Mouse (Mus musculus) neural tube, embryonic 11.5 days (tissue): ENCODE data around the gene Pomc. TPM values are rescaled to one million over a fixed set of nuclear protein-coding genes. Genes with fewer than 3 reads are reported as not detected.
A peak's percentile ranks its signal among the peaks of the same experiment; 100 is the strongest.

Source experiments
- ATAC-seq: fragments of 200-750 bp; cut with Nextera tagmentation; 2 replicates; pipeline ENCODE4 v1.8.0; 2017; ENCODE audit warnings: moderate number of reproducible peaks, mild to moderate bottlenecking, moderate TSS enrichment, moderate library complexity; ENCODE audit not compliant: insufficient read depth, low FRiP score, low TSS enrichment
- DNase-seq: peaks from one replicate; pipeline ENCODE4 v3.0.0-alpha.2; 2015; ENCODE audit warnings: low spot score
- H3K27ac ChIP-seq: fragments of 300-500 bp; sonication (generic); 2 replicates; pipeline ENCODE4 v1.5.1; 2014; ENCODE audit warnings: low read depth, mild to moderate bottlenecking, low read length
- H3K27me3 ChIP-seq: fragments of 300-500 bp; sonication (generic); 2 replicates; pipeline ENCODE4 v1.6.1; 2014; ENCODE audit warnings: mild to moderate bottlenecking, low read length, mixed read lengths; ENCODE audit not compliant: control insufficient read depth, insufficient read depth
- H3K36me3 ChIP-seq: fragments of 300-500 bp; sonication (generic); 2 replicates; pipeline ENCODE4 v1.6.1; 2014; ENCODE audit warnings: mild to moderate bottlenecking, low read length, moderate library complexity, mixed read lengths; ENCODE audit not compliant: control insufficient read depth, insufficient read depth
- H3K4me1 ChIP-seq: fragments of 300-500 bp; sonication (generic); 2 replicates; pipeline ENCODE4 v1.6.1; 2014; ENCODE audit warnings: low read length, mixed read lengths; ENCODE audit not compliant: control insufficient read depth, insufficient read depth
- H3K4me2 ChIP-seq: fragments of 300-500 bp; sonication (generic); 2 replicates; pipeline ENCODE4 v1.6.1; 2014; ENCODE audit warnings: low read depth, mild to moderate bottlenecking, moderate library complexity
- H3K4me3 ChIP-seq: fragments of 300-500 bp; sonication (generic); 2 replicates; pipeline ENCODE4 v1.5.1; 2014; ENCODE audit warnings: low read depth, low read length
- H3K9ac ChIP-seq: fragments of 300-500 bp; sonication (generic); 2 replicates; pipeline ENCODE4 v1.6.1; 2014; ENCODE audit warnings: mild to moderate bottlenecking, low read length
- H3K9me3 ChIP-seq: fragments of 300-500 bp; sonication (generic); 2 replicates; pipeline ENCODE4 v1.6.1; 2016; ENCODE audit warnings: low read length; ENCODE audit not compliant: control insufficient read depth
- WGBS: fragments of 180-500 bp; shearing (Covaris S2); extraction: QIAGEN DNeasy Blood & Tissue Kit; methylation state at CpG from one replicate; pipeline ENCODE4 v1.1.7; 2014; 5-methylcytosine and 5-hydroxymethylcytosine counted together
- polyA plus RNA-seq: library from polyadenylated mRNA; unstranded; fragments of >200 nt; fragmentation: Nextera tagmentation; extraction: Ambion mirVana; gene quantifications from 2 replicates; pipeline ENCODE4 v1.2.1, GENCODE M21; 2014

The Pomc gene
- 3.8 and 4.4 TPM in 2 replicates for polyA plus RNA-seq

- no peaks in the 10 kb centered on the region for H3K4me1 ChIP-seq
- no peaks in the 10 kb centered on the region for H3K9me3 ChIP-seq
- 25% methylated on average over 22 of the region's 22 CpGs for WGBS
- H3K27ac ChIP-seq, result no peak within 1 kb of the TSS
- peak; percentile 27; the same call in 1 of the 2 replicates for ATAC-seq
- H3K36me3 ChIP-seq, result no peaks in the 10 kb centered on the region
- no peak within 1 kb of the TSS for H3K9ac ChIP-seq
- DNase-seq, result no peak
- H3K4me3 ChIP-seq, result no peak within 1 kb of the TSS
- no peak within 1 kb of the TSS for H3K4me2 ChIP-seq
- peaks cover 13% of the 10 kb centered on the region; the same call in 1 of the 2 replicates for H3K27me3 ChIP-seq
These were observed at the start of gene Pomc for GRCm38 (mm10) chr12:3954651-3955050. Gene Pomc (plus strand): TSS chr12:3954951.

- Histone ChIP-seq H3K9me3 (no peaks in the 10 kb centered on the region), H3K9ac (no peak overlapping the region), H3K27ac (no peak overlapping the region), H3K4me3 (no peak overlapping the region), H3K4me2 (no peak overlapping the region), H3K27me3 (no peaks in the 10 kb centered on the region), H3K36me3 (peaks cover 43% of the 10 kb centered on the region), H3K4me1 (no peaks in the 10 kb centered on the region)
- ATAC-seq (no peak), DNase-seq (no peak)
- WGBS, result 95% methylated on average over 9 of the region's 9 CpGs
These were observed 49.3 kb upstream of the Pomc start for GRCm38 (mm10) chr12:3905436-3905835.

GRCm38 (mm10) chr12:3906308-3906707 lies 48.4 kb upstream of the Pomc start:
- no peak overlapping the region for H3K27ac ChIP-seq
- ATAC-seq, result no peak
- no peaks in the 10 kb centered on the region for H3K27me3 ChIP-seq
- H3K4me2 ChIP-seq, result no peak overlapping the region
- H3K9ac ChIP-seq, result no peak overlapping the region
- peaks cover 41% of the 10 kb centered on the region for H3K36me3 ChIP-seq
- H3K9me3 ChIP-seq, result no peaks in the 10 kb centered on the region
- H3K4me3 ChIP-seq, result no peak overlapping the region
- DNase-seq, result no peak
- H3K4me1 ChIP-seq, result no peaks in the 10 kb centered on the region

GRCm38 (mm10) chr12:3907008-3907407 lies 47.7 kb upstream of the Pomc start:
- no peak for ATAC-seq
- H3K9me3 ChIP-seq, result no peaks in the 10 kb centered on the region
- no peak overlapping the region for H3K9ac ChIP-seq
- no peak overlapping the region for H3K4me2 ChIP-seq
- no peak for DNase-seq
- H3K27ac ChIP-seq, result no peak overlapping the region
- 85% methylated on average over 4 of the region's 4 CpGs for WGBS
- H3K4me3 ChIP-seq, result no peak overlapping the region
- no peaks in the 10 kb centered on the region for H3K27me3 ChIP-seq
- H3K4me1 ChIP-seq, result no peaks in the 10 kb centered on the region
- H3K36me3 ChIP-seq, result peaks cover 37% of the 10 kb centered on the region

GRCm38 (mm10) chr12:3907418-3907817 lies 47.3 kb upstream of the Pomc start:
- H3K4me3 ChIP-seq, result no peak overlapping the region
- H3K4me1 ChIP-seq, result no peaks in the 10 kb centered on the region
- no peaks in the 10 kb centered on the region for H3K9me3 ChIP-seq
- 81% methylated on average over 13 of the region's 13 CpGs for WGBS
- DNase-seq, result no peak
- peaks cover 33% of the 10 kb centered on the region for H3K36me3 ChIP-seq
- H3K9ac ChIP-seq, result no peak overlapping the region
- no peak overlapping the region for H3K27ac ChIP-seq
- no peak overlapping the region for H3K4me2 ChIP-seq
- ATAC-seq, result no peak
- H3K27me3 ChIP-seq, result no peaks in the 10 kb centered on the region

- Histone ChIP-seq H3K4me3 (no peak overlapping the region), H3K9me3 (no peaks in the 10 kb centered on the region), H3K27ac (no peak overlapping the region), H3K36me3 (peaks cover 20% of the 10 kb centered on the region), H3K4me1 (no peaks in the 10 kb centered on the region), H3K9ac (no peak overlapping the region), H3K4me2 (no peak overlapping the region), H3K27me3 (no peaks in the 10 kb centered on the region)
- ATAC-seq (peak; percentile 37; the same call in 1 of the 2 replicates), DNase-seq (no peak)
- 62% methylated on average over 10 of the region's 10 CpGs for WGBS
These were observed 44.2 kb upstream of the Pomc start for GRCm38 (mm10) chr12:3910466-3911093.

GRCm38 (mm10) chr12:3911831-3912348 lies 42.9 kb upstream of the Pomc start:
- H3K27me3 ChIP-seq, result no peaks in the 10 kb centered on the region
- H3K9me3 ChIP-seq, result no peaks in the 10 kb centered on the region
- H3K4me1 ChIP-seq, result no peaks in the 10 kb centered on the region
- no peak for ATAC-seq
- no peak for DNase-seq
- 93% methylated on average over 7 of the region's 7 CpGs for WGBS
- no peak overlapping the region for H3K4me2 ChIP-seq
- H3K36me3 ChIP-seq, result peaks cover 14% of the 10 kb centered on the region
- H3K9ac ChIP-seq, result no peak overlapping the region
- H3K4me3 ChIP-seq, result no peak overlapping the region
- no peak overlapping the region for H3K27ac ChIP-seq

- WGBS, result 84% methylated on average over 3 of the region's 3 CpGs
These were observed 38.9 kb upstream of the Pomc start for GRCm38 (mm10) chr12:3915852-3916251.

GRCm38 (mm10) chr12:3917668-3918341 lies 36.9 kb upstream of the Pomc start:
- Histone ChIP-seq H3K36me3 (no peaks in the 10 kb centered on the region), H3K27ac (no peak overlapping the region), H3K4me1 (peaks cover 7% of the 10 kb centered on the region; the same call in 1 of the 2 replicates), H3K4me3 (no peak overlapping the region), H3K9ac (no peak overlapping the region), H3K9me3 (no peaks in the 10 kb centered on the region), H3K4me2 (no peak overlapping the region), H3K27me3 (no peaks in the 10 kb centered on the region)
- ATAC-seq (peak; percentile 48; the same call in 1 of the 2 replicates), DNase-seq (no peak)
- 22% methylated on average over 14 of the region's 14 CpGs for WGBS

More at GRCm38 (mm10) chr12:3915852-3916251, 38.9 kb upstream of the Pomc start:
- DNase-seq, result no peak
- Histone ChIP-seq H3K9me3 (no peaks in the 10 kb centered on the region), H3K4me2 (no peak overlapping the region), H3K27ac (no peak overlapping the region), H3K27me3 (no peaks in the 10 kb centered on the region), H3K9ac (no peak overlapping the region), H3K4me3 (no peak overlapping the region), H3K36me3 (no peaks in the 10 kb centered on the region), H3K4me1 (peaks cover 7% of the 10 kb centered on the region; the same call in 1 of the 2 replicates)
- ATAC-seq, result no peak
